Mouse (Mus musculus) ES-E14 (cell line): ENCODE data around the gene Snx5. TPM values are rescaled to one million over a fixed set of nuclear protein-coding genes. Genes with fewer than 3 reads are reported as not detected.

ENCODE experiments used
- DNase-seq: peaks from one replicate; pipeline ENCODE4 v3.0.0-alpha.2; 2013; ENCODE audit warnings: low read depth, low spot score
- H3K27ac ChIP-seq: 2 replicates; pipeline ENCODE4 v1.5.1; 2012; ENCODE audit warnings: low read depth, mild to moderate bottlenecking, low read length, moderate library complexity, mixed read lengths; ENCODE audit not compliant: poor library complexity, insufficient read depth, severe bottlenecking
- H3K36me3 ChIP-seq: 2 replicates; pipeline ENCODE4 v1.6.1; 2012; ENCODE audit warnings: mild to moderate bottlenecking, low read length, moderate library complexity, mixed read lengths; ENCODE audit not compliant: control insufficient read depth, poor library complexity, insufficient read depth, severe bottlenecking
- H3K4me1 ChIP-seq, 2 experiments: fragments of 150-350 bp in 1 of 2; sonication (generic) in 1 of 2; 2 replicates each; pipeline ENCODE4 v1.6.1; 2012; ENCODE audit warnings: low read length in 2 of 2, mild to moderate bottlenecking in 1 of 2, mixed read lengths in 1 of 2; ENCODE audit not compliant: control insufficient read depth in 2 of 2, insufficient read depth in 2 of 2, poor library complexity in 1 of 2
- H3K4me3 ChIP-seq, 2 experiments: fragments of 150-350 bp in 1 of 2; sonication (generic) in 1 of 2; 2 replicates each; pipeline ENCODE4 v1.5.1; 2012; ENCODE audit warnings: low read length in 2 of 2, low read depth in 1 of 2, mild to moderate bottlenecking in 1 of 2, mixed read lengths in 1 of 2; ENCODE audit not compliant: insufficient read depth in 1 of 2, poor library complexity in 1 of 2, severe bottlenecking in 1 of 2
- H3K9ac ChIP-seq: 2 replicates; pipeline ENCODE4 v1.6.1; 2012; ENCODE audit warnings: low read depth, mild to moderate bottlenecking, low read length, mixed read lengths; ENCODE audit not compliant: poor library complexity, insufficient read depth, severe bottlenecking
- H3K9me3 ChIP-seq: fragments of 150-350 bp; sonication (generic); 2 replicates; pipeline ENCODE4 v1.6.1; 2012; ENCODE audit warnings: low read depth, mild to moderate bottlenecking, low read length; ENCODE audit not compliant: control insufficient read depth, insufficient read depth
- CHD2 ChIP-seq: IDR thresholded peaks from 2 replicates; pipeline ENCODE4 v1.6.1; 2014; ENCODE audit warnings: mild to moderate bottlenecking, low read depth, low read length, inconsistent platforms
- HCFC1 ChIP-seq: IDR thresholded peaks from 2 replicates; pipeline ENCODE4 v1.6.1; 2012; ENCODE audit warnings: low read length, inconsistent platforms, borderline replicate concordance; ENCODE audit not compliant: insufficient read depth
- MAFK ChIP-seq: IDR thresholded peaks from 2 replicates; pipeline ENCODE4 v1.6.1; 2014; ENCODE audit warnings: mild to moderate bottlenecking, low read depth, low read length, inconsistent platforms; ENCODE audit not compliant: insufficient read depth
- ZC3H11A ChIP-seq: IDR thresholded peaks from 2 replicates; pipeline ENCODE4 v1.6.1; 2012; ENCODE audit warnings: low read depth, mild to moderate bottlenecking, inconsistent platforms, low read length, borderline replicate concordance
- ZNF384 ChIP-seq: IDR thresholded peaks from 2 replicates; pipeline ENCODE4 v1.6.1; 2012; ENCODE audit warnings: low read depth, low read length, inconsistent platforms
- in situ Hi-C, 2 experiments: fragments of 600-800 bp; cut with MboI; formaldehyde crosslinking; loops; one replicate each; pipeline ENCODE4 v1.15.1; 2025; ENCODE audit warnings: low sequenced_read_pairs in 2 of 2, inconsistent platforms in 1 of 2; ENCODE audit not compliant: unreplicated experiment in 2 of 2
- total RNA-seq: library from RNA; depleted of rRNA; stranded (reverse); fragments of 300-350 nt; gene quantifications from 2 replicates; pipeline ENCODE4 v1.2.3, GENCODE M21; 2012; rRNA removed

The Snx5 gene
- total RNA-seq, 1 experiment, result 236 TPM

DNA sequence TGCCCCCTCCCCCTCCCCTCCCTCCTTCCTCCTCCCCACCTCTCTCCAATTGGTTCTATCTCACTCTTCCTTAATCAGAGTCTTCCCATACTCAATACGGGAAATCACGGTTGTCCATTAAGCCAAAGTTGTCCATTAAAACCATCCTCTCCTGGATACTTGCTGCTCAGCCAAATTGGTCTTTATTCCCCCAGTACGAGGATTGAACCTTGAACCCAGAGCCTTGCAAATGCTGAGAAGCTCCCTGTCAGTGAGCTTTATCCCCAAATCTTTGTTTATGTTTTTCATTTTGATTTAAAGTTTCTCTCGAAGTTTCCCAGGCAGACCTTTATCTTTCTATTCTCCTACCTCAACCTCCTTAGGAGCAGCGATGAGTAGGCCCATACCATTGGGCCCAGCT lies 67.7 kb downstream of the Snx5 start:
- H3K27ac ChIP-seq, result no peak overlapping the region
- peaks cover 0 to 2% of the 10 kb centered on the region in 2 experiments; a peak in 1 of 4 replicates for H3K4me1 ChIP-seq
- no peak overlapping the region for H3K4me3 ChIP-seq
- H3K9me3 ChIP-seq, result no peaks in the 10 kb centered on the region
- in situ Hi-C loops, result loop anchor here in 1 of 2 experiments (25.0 kb wide), 1 partner anchor 366 kb away; no protein-coding TSS in a partner anchor
- TF ChIP-seq MAFK (no peak), CHD2 (no peak), ZNF384 (no peak), HCFC1 (no peak), ZC3H11A (no peak)
- no peak overlapping the region for H3K9ac ChIP-seq
- no peak for DNase-seq
- H3K36me3 ChIP-seq, result no peaks in the 10 kb centered on the region

DNA sequence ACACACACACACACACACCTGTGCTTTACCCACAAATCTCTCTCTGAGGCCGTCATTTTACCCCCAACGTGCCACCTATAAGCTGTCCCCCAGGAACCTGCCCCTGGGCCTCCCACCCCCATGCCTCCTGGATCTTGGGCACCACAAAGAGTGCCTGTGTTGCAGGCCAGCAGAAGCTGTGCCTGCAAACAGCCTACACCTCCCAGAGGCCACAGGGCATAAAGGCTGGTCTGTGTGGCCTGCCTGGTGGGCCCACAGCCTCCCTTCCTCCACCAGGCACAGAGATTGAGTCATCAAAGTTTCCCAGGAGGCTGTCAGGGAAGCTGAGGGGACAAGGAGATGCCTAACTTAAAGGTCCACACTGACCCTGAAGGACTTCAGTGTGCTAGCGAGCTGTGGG lies 68.1 kb downstream of the Snx5 start:
- Histone ChIP-seq H3K9me3 (no peaks in the 10 kb centered on the region), H3K36me3 (no peaks in the 10 kb centered on the region), H3K4me3 (no peak overlapping the region), H3K9ac (no peak overlapping the region), H3K27ac (no peak overlapping the region), H3K4me1 (peaks cover 0 to 2% of the 10 kb centered on the region in 2 experiments; a peak in 1 of 4 replicates)
- DNase-seq, result no peak
- in situ Hi-C loops, result loop anchor here in 1 of 2 experiments (25.0 kb wide), 1 partner anchor 365 kb away; no protein-coding TSS in a partner anchor
- TF ChIP-seq CHD2 (no peak), ZNF384 (no peak), ZC3H11A (no peak), MAFK (no peak), HCFC1 (no peak)

DNA sequence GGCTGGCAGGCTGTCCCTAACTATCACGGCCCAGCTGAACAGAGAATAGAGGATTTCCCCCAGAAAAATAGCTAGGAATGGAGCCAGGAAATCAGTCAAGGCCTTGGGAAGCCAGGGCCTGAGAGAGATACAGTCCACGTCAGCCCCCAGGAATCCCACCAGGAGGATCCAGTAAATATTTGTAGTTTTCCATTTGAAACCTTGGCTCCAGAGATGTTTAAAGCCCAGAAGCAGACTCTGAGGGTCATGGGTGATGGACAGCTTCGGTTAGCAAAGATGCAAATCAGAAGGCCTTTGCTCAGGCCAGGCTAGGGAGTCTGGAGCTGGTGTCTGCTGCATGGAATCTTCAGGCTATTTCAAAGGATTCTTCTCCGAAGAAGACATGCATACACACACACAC lies 68.6 kb downstream of the Snx5 start:
- no peaks in the 10 kb centered on the region for H3K9me3 ChIP-seq
- peaks cover 0 to 2% of the 10 kb centered on the region in 2 experiments; a peak in 1 of 4 replicates for H3K4me1 ChIP-seq
- DNase-seq, result no peak
- no peak overlapping the region for H3K9ac ChIP-seq
- H3K27ac ChIP-seq, result no peak overlapping the region
- no peaks in the 10 kb centered on the region for H3K36me3 ChIP-seq
- in situ Hi-C loops, result loop anchor here in 1 of 2 experiments (25.0 kb wide), 1 partner anchor 365 kb away; no protein-coding TSS in a partner anchor
- H3K4me3 ChIP-seq, result no peak overlapping the region
- no peak for TF ChIP-seq CHD2
- no peak for TF ChIP-seq ZNF384
- no peak for TF ChIP-seq ZC3H11A
- TF ChIP-seq HCFC1, result no peak
- no peak for TF ChIP-seq MAFK

Other genes starting within 250 kb of the Snx5 start
- gene Banf2, start 237.8 kb downstream of the Snx5 start, total RNA-seq, result not detected in 2 replicates
- 19.5 and 22.4 TPM in 2 replicates for gene Mgme1, start 243 bp downstream of the Snx5 start, total RNA-seq
- gene Ovol2, start 61.2 kb upstream of the Snx5 start, total RNA-seq, result 1.8 and 2.1 TPM in 2 replicates
- gene Kat14, start 98.1 kb upstream of the Snx5 start, total RNA-seq, result 37.7 and 43.9 TPM in 2 replicates
- not detected in 2 replicates for gene Pet117, start 98.1 kb upstream of the Snx5 start, total RNA-seq